Mouse (Mus musculus) MN1 (cell line): Measurements from ENCODE around the gene Cers5.

ENCODE experiments used
- DNase-seq: peaks from one replicate; pipeline ENCODE4 v3.0.0-alpha.2; 2016; ENCODE audit warnings: low spot score

Gene Cers5

DNA sequence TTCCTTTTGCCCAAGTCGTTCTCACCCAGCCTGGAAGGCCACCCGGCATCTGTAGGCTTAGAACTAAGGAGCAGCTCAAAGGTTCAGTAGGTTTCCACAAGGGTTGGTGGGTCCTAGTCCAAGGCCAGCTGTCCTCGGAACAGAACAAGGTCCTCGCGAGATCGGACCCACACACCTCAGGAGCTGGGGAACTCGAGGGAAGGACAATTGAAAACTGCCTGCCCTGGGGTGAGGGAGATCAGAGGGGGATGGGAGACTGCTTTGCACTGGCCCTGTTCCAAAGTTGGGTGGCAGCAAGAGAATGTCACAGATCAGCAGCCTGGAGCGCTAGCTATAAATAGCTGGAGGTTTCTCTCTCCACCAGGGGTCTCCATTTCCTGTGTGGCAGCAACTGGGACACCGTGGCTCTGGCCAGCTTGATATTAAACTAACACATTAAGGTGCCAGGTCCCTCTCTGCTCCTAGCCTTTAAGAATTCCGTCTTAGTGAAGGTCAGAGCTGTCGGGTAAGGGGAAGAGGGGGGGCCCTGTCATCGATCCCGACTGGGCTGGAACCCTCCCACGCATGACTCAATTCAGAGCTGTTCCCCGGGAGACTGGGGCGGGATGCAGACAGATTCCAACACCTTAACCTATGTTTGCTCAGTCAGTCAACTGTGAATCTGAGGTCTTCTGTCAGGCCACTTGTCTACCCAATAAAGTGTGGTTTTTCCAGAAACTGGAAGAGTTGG, 48.2 kb downstream of the Cers5 start:
- DNase-seq = peak; percentile 91

DNA sequence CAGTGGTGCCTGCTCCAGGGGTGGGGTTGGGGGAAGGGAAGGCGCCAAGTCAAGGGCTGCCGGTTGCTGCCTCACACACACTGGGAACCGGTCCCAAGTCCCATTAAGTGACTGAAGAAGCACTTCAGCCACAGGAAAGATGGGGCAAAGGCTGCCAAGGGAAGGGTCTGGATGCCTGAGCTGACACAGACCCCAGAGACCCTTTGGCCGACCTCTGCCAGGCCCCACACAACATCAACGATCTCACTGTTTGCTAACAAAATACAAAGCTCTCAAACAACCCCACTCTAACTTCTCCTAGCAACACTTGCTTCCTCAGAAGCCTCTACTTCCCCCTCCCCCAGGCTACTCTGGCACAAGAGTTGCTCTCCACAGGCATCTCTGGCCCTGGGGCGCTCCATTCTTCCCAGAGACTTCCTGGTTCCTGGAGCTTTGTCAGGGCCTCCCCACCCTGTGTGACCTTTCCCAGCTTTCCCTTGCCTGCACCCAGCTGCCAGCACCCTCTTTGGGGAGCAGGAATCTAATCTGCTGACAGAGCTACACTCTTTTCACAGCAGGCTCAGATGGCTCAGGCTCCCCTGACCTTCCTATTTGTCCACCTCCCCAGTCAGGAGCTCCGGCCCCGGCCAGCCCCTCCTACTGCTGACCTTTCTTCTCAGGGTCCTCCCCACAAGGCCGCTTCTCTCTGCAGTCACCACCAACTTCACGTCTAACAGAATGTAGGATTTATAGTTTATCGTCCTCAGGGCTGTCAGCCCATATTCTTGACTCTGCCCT, 49.0 kb downstream of the Cers5 start:
- DNase-seq = peak; percentile 44

DNA sequence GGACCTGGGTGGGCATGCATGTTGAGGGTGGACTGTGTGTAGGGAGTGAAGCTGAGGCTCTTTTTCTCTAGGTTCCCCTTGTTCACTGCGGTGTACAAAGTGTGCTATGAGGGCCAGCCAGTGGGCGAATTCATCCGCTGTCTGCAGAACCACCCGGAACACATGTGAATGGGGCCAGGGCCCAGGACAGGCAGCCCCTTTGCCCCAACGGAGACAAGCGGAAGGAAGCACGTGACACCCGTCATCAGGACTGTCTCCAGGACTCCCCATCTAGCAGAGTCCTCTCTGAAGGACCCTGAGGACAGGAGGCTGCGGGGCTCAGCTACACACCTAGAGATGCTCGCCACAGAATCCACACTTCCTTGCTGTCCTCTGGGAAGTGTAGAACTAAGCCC, 49.6 kb downstream of the Cers5 start:
- DNase-seq = no peak

DNA sequence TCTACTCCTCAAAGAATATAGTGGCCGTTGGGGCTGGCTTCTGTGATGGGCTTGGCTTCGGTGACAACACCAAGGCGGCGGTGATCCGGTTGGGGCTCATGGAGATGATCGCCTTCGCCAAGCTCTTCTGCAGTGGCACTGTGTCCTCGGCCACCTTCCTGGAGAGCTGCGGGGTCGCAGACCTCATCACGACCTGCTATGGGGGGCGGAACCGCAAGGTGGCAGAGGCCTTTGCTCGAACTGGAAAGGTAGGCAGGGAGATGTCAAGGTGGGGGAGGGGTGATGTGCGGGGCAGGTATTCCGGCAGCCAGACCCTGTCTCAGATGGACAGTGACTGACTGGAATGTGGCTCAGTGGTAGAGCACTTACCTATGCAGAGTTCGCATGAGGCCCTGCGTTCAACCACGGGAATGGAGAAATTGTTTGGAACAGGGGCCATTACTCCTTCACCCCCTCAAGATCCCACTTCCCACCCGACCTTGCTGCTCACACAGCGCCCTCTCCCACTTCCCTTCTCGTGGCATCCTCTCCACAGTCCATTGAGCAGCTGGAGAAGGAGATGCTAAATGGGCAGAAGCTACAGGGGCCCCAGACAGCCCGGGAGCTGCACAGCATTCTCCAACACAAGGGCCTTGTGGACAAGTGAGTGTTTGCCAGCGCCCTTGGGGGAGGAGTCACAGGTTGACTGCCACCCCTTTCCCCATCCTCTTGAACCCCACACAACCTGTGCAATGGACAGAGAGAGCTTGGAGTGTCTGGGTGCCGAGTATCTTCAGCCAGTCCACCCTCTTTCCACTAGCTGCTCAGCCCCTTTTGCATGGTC, 50.6 kb downstream of the Cers5 start:
- DNase-seq = no peak

DNA sequence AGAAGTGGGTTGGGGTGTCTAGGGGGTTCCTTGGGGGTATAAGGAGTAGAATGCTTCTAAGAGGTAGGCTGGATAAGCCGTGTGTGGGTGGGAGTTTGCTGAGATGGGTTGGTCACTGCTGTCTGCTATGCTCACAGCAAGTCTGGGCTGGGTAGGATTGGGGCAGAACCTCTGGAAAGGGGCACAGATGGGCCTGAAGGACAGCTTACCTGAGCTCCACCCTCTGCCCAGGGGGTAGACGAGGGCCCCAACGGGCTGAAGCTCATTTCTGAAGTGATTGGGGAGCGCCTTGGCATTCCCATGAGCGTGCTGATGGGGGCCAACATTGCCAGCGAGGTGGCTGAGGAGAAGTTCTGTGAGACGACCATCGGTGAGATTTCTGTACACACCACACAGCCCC, 52.8 kb downstream of the Cers5 start:
- DNase-seq = no peak

DNA sequence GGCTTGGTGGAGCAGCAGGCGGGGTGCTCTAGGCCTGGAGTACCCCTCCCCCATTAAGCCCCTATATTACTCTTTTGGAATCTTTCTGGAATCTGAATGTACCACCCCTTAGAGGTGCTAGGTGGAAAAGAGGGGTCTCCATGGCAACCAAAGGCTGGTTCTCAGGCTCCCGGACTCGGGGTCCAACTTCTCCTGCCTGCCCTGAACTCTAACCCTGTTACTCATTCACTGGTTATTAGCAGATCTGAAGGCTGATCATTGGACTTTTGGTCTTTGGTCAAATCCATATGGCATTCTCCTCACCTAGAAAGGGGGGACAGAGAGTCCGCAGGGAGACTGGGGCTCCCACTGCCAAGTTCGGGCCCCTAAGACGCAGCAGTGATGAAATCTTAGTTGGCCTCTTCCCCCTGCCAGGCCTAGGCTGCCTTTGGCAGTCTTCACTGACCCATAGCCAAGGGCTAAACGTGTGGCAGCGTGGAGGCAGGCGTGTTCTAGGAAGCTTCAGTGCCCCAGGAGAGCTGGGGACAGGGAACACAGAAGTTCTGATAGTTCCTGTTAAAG, 54.1 kb downstream of the Cers5 start:
- DNase-seq = no peak

DNA sequence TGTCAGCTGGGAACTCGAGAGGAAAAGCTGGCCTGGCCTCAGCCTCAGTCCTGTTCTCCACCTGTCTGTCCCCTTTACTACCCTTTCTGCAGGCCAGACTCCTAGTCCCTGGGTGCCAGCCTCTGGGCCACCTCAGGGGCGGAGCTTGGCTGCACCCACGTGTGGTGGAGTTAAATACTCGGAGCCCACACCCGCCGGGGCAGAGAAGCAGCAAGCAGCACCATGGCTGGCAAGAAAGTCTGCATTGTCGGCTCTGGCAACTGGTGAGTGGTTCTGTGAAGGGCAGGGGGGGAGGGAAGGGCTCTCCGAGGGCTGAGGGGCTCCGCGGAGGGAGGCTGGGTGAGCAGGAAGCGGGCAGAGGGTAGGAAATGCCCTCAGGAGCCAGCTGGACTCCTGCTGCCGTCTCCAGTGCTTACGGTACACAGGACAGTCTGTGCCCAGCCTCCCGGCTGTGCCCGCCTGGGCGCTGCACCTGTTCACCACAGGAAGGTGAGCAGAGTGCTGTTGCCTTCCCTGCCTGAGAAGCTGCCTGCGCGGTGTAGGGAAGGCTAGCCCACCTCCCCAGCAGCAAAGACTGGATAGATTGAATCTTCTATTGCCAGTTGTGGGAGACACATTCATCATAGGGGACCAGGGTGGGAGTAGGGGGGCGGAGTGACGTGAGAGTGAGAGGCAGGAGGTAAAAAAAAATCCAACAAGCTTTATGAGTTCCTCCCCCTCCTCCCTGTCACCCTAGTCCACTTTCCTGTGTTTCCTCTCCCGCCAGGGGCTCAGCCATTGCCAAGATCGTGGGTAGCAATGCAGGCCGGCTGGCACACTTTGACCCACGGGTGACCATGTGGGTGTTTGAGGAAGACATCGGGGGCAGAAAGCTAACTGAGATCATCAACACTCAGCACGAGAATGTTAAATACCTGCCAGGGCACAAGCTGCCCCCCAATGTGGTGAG, 55.0 kb downstream of the Cers5 start, which contains the start of gene Gpd1:
Gpd1 (plus strand) TSS at position 130 of the 949 bp plus-strand sequence.
- DNase-seq = no peak

DNA sequence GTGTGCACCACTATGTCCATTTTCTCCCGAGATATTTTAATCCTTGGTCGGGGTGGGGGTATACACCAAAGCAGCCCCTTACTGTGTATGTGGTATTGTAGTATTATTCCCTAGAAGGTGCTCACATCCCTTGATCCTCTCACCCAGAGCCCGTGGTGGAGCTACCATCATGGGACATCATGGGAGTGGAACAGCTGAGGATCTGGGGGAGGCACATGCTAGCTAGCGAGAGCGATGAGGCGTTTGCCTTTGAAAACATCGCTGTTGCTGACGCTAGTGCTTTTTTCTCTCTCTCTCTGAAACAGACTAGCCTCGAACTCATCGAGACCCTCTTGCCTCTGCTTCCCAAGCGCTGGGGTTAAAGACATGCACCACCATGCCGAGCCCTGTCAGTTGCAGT, 55.9 kb downstream of the Cers5 start:
- DNase-seq = no peak

DNA sequence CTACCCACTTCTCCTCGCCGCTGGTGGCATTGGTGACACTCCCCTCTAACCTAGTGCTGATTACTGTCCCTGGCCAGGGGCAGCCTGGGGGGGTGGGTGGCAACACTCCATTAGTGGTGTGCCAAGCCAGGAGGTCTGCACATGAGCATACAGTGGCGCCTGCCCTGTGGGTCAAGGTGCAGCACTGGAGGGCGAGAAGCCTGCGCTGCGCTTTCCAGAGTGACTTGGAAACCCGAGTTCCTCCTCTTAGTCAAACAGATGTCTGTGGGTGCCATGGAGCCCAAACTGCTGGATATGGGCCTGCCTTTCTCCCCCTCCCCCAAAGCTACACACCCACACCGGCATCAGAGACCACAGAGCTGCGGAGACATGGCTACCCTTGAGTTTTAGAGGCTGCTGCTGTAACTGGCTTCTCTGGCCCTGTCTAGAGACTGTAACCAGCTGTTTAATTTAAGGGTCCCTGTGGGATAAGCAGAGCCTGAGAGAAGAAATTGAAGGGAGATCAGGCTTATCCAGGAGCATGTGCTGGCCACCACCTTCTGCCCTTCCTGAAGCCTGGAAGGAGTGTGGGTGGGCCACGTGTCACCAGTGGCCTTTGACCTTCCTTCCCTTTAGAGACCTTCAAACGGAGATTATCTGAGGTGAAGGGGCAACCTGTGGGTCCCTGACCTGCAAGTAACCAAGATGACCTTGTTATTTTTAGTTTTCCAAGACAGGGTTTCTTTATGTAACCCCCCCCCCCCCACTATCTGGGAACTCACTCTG, 56.5 kb downstream of the Cers5 start:
- peak; percentile 65 for DNase-seq

DNA sequence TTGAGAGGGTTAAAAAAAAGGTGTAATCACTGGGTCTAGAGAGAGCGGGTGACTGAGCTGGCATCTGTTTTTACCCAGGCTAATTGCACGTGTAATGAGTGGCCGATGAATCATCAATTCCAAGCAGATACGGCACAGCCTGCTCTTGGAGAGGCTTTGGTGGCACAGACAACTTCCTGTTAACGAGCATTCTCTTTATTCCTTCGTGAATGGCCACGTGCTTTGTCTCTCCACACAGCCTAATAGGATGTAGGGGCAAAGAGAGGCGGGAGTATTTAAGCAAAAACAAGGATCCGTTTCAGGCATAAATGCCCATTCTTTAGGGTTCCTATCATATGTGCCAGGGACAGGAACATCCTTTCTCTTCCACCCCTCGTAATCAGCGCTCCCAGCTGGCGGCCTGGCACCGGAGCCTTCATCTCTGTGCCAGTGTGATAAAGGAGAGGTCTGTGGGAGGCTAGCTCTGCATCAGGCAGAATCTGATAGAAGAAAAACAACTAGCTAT, 57.3 kb downstream of the Cers5 start:
- peak; percentile 86 for DNase-seq

DNA sequence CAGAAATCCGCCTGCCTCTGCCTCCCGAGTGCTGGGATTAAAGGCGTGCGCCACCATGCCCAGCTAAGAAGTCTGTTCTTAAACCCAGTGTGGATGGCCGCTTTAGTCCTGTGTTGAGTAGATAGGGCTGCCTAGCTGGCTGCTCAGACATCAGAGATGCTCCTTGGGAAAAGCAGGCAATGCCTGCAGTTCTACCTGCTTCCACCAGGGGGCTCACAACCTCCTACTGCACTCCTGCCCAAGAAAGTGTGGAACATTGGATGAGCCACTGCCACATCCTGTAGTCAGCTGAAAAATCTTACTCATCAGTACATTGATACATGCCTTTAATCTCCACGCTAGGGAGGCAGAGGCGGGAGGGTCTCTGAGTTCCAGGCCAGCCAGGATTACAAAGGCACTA, 57.8 kb downstream of the Cers5 start:
- DNase-seq = peak; percentile 92

DNA sequence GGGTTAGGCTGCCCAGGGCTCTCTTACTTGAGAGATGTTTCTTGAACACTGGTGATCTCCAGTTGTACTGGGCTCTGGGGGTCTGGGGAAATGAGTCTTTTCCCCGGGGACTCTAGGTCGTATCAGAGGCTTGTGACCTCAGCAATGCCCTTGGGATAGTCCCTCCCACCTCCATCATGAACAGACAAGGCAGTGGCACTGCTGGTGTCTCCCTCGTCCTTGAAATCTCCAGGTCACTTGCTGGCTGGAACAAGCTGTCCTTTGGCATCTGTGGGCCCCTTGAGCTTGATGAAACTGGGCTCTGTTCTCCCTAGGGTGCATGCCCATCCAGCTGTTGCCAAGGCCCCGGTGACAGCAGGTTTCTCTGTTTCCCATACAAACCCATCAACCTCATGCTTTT, 58.5 kb downstream of the Cers5 start:
- no peak for DNase-seq

DNA sequence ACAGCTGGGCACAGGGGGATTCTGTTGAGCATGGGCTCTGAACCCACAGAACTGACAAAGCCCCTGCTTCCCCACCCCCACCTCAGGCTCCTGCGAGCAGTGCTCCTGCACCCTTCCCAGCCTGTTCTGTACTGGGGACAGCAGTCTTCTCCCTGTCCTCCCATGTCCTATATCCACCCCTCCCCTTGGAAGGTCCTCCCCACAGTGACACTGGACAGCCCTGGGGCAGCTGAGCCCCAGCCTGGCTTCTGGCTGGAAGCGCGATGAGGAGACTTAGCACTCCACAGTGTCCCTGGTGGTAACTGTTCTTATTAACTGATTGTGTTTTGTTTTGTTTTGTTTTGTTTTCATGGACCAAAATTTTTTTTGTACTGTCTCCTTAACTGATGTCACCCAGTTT, 59.1 kb downstream of the Cers5 start:
- DNase-seq = peak; percentile 57

DNA sequence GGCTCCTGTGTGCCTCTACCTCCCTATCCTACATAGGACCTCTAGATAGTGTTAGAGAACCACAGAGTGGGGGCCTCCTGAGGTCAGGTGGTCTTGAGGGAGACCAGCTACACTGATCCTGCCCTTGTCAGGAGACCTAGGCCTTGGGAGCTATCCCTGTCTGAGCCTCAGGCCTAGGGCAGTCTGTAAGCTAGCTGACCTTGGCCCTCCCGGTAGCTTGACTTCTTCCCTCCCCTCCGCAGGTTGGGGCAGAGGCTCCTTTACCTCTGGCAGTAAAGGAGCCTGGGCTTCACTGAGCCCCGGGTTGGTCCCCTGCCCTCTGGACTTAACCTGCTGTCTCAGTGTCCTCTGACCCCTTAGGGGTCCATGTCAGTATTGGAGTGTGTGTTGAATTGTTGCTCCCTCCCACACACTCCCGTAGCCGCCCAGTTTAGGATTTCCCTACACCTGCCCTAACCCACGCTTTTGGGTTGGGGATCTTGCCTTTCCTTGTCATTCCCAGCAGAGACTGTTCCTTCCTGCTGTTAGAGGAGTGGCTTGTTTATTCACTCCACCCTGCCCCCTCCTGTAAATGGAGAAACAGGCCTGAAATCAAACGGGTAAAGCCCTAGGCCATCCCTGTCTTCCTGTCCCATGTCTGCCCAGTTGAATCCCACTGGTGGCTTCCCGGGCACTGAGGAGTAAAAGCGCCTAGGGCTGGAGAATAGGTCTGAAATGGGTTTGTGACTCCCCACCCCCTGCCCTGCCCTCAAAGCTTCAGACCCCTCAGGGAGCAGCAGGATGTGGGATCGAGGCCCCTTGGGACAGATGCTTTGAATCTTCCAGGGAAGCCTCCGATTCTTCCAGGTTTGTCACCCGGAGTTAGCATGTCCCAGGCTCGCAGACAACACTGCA, 59.8 kb downstream of the Cers5 start:
- DNase-seq = no peak

DNA sequence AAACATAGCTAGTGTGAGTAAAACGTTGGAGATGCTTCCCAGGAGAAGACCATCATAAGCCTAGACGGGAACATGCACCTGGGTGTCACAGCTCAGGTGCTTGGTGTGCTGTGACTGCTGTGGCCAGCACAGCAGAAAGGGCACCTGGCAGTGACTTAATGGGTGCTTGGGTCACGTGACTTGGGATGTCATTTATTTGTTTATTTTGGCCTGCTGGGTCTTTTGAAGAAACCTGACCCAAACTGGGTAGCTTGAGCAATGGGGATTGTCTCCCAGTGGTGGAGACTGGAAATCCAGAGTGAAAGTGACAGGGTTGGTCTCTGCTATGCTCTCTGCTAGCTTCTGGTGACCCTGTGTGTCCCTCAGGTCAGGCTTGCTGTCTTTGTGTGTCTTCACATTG, 61.2 kb downstream of the Cers5 start:
- DNase-seq = no peak

DNA sequence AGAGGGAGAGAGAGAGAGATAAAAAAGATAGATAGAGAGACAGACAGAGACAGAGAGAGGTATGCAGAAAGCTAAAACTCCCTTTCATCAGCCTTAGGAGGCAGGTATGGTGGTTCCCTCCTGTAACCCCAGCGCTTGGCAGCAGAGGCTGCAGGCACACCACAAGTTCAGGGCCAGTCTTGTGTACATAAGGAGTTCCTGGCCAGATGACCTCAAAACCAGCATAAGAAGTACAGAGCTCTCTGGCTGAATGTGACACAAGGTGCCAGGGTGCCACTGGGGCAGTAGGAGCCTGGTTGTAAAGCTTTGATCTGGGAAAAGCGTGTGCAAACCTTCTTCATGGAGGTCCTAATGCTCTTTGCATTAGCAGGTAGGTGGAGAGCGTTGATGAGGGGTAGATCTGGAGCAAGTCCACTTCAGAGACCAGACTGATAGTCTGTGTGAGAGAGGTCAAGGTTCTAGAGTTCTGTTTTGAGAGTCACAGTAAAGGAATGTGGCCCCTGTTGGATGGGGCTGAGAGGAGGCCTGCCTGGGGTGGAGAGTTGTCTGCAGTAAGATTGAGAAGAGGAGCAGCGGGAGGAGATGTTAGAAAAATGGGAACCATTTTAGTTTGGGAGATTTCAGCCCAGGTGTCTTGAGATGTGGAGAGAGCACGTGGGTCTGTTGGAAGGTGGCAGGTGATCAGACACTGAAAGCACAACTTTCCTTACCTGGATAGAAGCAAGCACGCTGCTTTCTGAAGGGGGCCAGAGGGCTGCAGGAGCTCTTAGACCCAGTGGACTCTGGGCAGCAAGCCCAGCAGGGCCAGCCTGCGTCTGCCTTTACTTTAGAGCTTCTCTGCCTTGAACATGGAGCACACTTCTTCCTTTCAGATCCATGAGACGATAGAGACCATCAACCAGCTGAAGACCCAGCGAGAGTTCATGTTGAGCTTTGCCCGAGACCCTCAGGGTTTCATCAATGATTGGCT, 62.2 kb downstream of the Cers5 start:
- no peak for DNase-seq

DNA sequence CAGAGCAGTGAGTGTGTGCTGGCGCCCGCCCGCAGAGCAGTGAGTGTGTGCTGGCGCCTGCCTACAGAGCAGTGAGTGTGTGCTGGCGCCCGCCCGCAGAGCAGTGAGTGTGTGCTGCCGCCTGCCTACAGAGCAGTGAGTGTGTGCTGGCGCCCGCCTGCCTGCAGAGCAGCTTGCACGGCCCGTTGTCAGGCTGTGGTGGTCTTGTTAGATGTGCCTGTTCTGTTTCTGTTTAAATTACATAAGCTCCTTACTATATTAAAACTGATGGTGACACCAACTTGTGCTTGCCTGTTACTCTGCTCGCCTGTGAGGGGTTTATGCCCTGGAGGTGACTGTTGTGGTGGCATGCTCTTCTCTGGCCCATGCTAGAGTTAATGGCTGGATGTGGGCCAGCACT, 64.5 kb downstream of the Cers5 start:
- no peak for DNase-seq

DNA sequence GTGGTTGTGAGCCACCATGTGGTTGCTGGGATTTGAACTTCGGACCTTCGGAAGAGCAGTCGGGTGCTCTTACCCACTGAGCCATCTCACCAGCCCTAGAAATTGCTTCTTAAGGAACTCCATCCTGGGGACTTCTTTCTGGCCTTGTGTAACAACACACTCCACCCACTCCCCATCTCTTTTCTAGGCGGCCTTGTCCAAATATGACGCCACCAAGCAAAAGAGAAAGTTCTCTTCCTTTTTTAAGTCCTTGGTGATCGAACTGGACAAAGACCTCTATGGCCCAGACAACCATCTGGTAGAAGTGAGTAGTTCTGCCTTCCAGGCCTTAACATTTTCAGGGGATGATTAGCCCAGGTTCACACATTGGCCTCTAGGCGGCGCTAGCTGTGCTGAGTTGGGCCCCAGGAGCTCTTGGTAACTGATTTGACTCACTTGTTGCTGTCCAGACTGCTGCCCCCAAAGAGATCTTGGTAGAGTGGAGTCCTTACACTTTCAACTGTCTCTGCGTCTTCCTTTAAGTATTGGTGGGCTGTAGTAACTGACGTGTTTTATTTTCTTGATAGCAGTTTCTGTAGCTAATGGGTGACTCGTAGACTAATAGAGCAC, 67.1 kb downstream of the Cers5 start, which contains the start of gene Gm17349:
Gm17349 (minus strand) TSS at position 51 of the 609 bp plus-strand sequence.
- peak; percentile 88 for DNase-seq
